In the genomic region with DNA sequence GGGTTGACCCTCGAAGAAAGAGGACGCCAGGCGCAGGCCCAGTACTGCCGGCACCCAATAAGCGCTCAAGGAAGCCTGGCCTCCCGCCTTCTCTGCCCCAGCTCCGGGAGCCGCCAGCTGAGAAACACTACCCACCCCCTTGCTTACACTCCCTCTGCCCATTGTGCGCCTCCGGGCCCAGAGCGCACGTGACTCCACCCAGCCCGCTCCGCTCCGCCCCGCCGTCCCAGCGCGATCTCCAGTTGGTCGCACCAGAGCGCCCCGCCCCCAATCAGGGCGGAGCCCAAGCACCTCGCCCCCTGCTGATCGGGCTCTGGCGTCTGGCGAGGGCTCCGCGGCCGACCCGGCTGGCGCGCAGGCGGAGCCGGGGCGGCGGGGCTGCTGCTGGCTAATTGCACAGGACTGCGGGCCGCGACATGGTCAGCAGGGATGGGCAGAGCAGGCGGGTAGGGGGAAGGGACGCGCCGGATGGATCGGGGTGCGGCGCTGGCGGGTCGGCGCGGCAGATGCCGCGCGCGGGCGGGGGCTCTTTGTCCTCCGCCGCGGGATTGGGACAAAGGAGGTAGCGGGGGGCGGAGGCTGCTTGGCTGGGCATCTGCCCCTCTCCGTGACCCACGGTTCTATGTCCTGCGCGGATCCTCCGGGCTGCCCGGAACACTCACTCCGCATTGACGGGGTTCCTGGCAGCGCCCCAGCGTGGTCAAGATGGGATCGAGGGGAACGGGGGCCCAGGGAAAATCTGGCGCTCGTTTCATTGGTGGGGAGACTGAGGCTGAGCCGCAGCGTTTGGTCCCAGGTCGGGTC, we compare ENCODE assay signal across 7 mouse cellular contexts. TPM values are rescaled to one million over a fixed set of nuclear protein-coding genes. Genes with fewer than 3 reads are reported as not detected.
DNase-seq lines count a peak whose midpoint lies in the region; ATAC-seq and TF ChIP-seq lines count a peak whose summit lies in the region.

A gene (minus strand): TSS at position 129 of the 804 bp plus-strand sequence.

- peak within 1 kb of the TSS; percentile 84 for H3K4me3 ChIP-seq in embryonic facial prominence, embryonic 10.5 days
- H3K4me3 ChIP-seq in intestine, postnatal 0 days (ENCODE audit: low read depth, low read length) = peak within 1 kb of the TSS; percentile 80
- H3K4me3 ChIP-seq in midbrain, embryonic 12.5 days = peak within 1 kb of the TSS; percentile 84
- H3K4me3 ChIP-seq in small intestine, adult 2 months (ENCODE audit: low read depth, low read length) = peak within 1 kb of the TSS; percentile 86

- no peaks in the 10 kb centered on the region for H3K9me3 ChIP-seq in embryonic facial prominence, embryonic 10.5 days
- no peaks in the 10 kb centered on the region for H3K9me3 ChIP-seq in intestine, postnatal 0 days (ENCODE audit: control insufficient read depth)
- no peaks in the 10 kb centered on the region for H3K9me3 ChIP-seq in midbrain, embryonic 12.5 days

- no peaks in the 10 kb centered on the region for H3K27me3 ChIP-seq in embryonic facial prominence, embryonic 10.5 days (replicated peaks; ENCODE audit: low read depth, poor library complexity, severe bottlenecking)
- no peaks in the 10 kb centered on the region for H3K27me3 ChIP-seq in intestine, postnatal 0 days (replicated peaks; ENCODE audit: control insufficient read depth, insufficient read depth, low read length)
- H3K27me3 ChIP-seq in midbrain, embryonic 12.5 days = no peaks in the 10 kb centered on the region
- no peaks in the 10 kb centered on the region for H3K27me3 ChIP-seq in small intestine, adult 2 months (ENCODE audit: control insufficient read depth, insufficient read depth, low read length)

- DNase-seq in adrenal gland, postnatal 10 days = peak; percentile 99
- peak; percentile 100 for DNase-seq in embryonic facial prominence, embryonic 10.5 days (ENCODE audit: low spot score)
- peak; percentile 69 for DNase-seq in gonadal fat pad, adult 2 months (ENCODE audit: low read depth)
- peak; percentile 99 for DNase-seq in left cerebral cortex, postnatal 4 days

- H3K4me1 ChIP-seq in embryonic facial prominence, embryonic 10.5 days = peaks cover 64% of the 10 kb centered on the region
- H3K4me1 ChIP-seq in intestine, postnatal 0 days (replicated peaks; ENCODE audit: control insufficient read depth, insufficient read depth, low read length) = peaks cover 12% of the 10 kb centered on the region
- H3K4me1 ChIP-seq in midbrain, embryonic 12.5 days = peaks cover 58% of the 10 kb centered on the region
- peaks cover 25% of the 10 kb centered on the region for H3K4me1 ChIP-seq in small intestine, adult 2 months (ENCODE audit: control insufficient read depth, insufficient read depth, insufficient read length, low read length)

- H3K36me3 ChIP-seq in embryonic facial prominence, embryonic 10.5 days (replicated peaks) = peaks cover 31% of the 10 kb centered on the region
- H3K36me3 ChIP-seq in intestine, postnatal 0 days (ENCODE audit: control insufficient read depth, insufficient read depth) = no peaks in the 10 kb centered on the region
- 0 out of 2 replicates have a peak, but pooled peaks cover 3% of the 10 kb centered on the region for H3K36me3 ChIP-seq in midbrain, embryonic 12.5 days
- H3K36me3 ChIP-seq in small intestine, adult 2 months (ENCODE audit: control insufficient read depth, insufficient read depth, low read length) = no peaks in the 10 kb centered on the region

- TF ChIP-seq CTCF in intestine, postnatal 0 days (IDR thresholded peaks at IDR 0.05; ENCODE audit: low read depth) = peak; percentile 69
- no peak for TF ChIP-seq CTCF in small intestine, adult 2 months (IDR thresholded peaks at IDR 0.05; ENCODE audit: extremely low read depth, insufficient read length, insufficient replicate concordance, low read depth, low read length)

- peak within 1 kb of the TSS; percentile 93 for H3K4me2 ChIP-seq in intestine, postnatal 0 days (replicated peaks; ENCODE audit: low read depth)
- H3K4me2 ChIP-seq in midbrain, embryonic 12.5 days (replicated peaks) = peak within 1 kb of the TSS; percentile 87

- intact Hi-C loops in left cerebral cortex, postnatal 4 days (cut with DNase I) = no loop called here

- peak within 1 kb of the TSS; percentile 70 for H3K9ac ChIP-seq in intestine, postnatal 0 days (ENCODE audit: low read depth, low read length)
- H3K9ac ChIP-seq in midbrain, embryonic 12.5 days (replicated peaks) = peak within 1 kb of the TSS; percentile 88

- under 1% methylated on average over 77 of the region's 78 CpGs for WGBS in embryonic facial prominence, embryonic 10.5 days
- under 1% methylated on average over 76 of the region's 78 CpGs for WGBS in intestine, postnatal 0 days
- under 1% methylated on average over 75 of the region's 78 CpGs for WGBS in midbrain, embryonic 12.5 days
- under 1% methylated on average over 75 of the region's 78 CpGs for WGBS in small intestine, adult 2 months

- TF ChIP-seq POLR2A in small intestine, adult 2 months (IDR thresholded peaks at IDR 0.05; ENCODE audit: low read depth, low read length) = peak; percentile 62; the same call in 1 of the 2 replicates

- ATAC-seq in intestine, postnatal 0 days = peak; percentile 94
- peak; percentile 97 for ATAC-seq in midbrain, embryonic 12.5 days (ENCODE audit: low FRiP score, low read depth)

- H3K27ac ChIP-seq in embryonic facial prominence, embryonic 10.5 days (replicated peaks) = peak within 1 kb of the TSS; percentile 99
- peak within 1 kb of the TSS; percentile 76 for H3K27ac ChIP-seq in intestine, postnatal 0 days (ENCODE audit: low read depth, low read length)
- H3K27ac ChIP-seq in midbrain, embryonic 12.5 days (replicated peaks) = peak within 1 kb of the TSS; percentile 99
- H3K27ac ChIP-seq in small intestine, adult 2 months (ENCODE audit: insufficient read depth, low read depth, low read length) = peak within 1 kb of the TSS; percentile 27; the same call in 1 of the 2 replicates

RNA-seq across cellular contexts. Expression of the gene that starts here (rescaled TPM):
- 10 to 100 TPM; 47.5 to 51.3 TPM for total RNA-seq in adrenal gland, postnatal 10 days (2021)
- 97.3 and 115 TPM in 2 replicates for polyA plus RNA-seq in embryonic facial prominence, embryonic 10.5 days (2016; fragmentation: Nextera tagmentation; extraction: Ambion mirVana)
- 276 and 297 TPM in 2 replicates for polyA plus RNA-seq in gonadal fat pad, adult 2 months (2012; rRNA removed)
- 168 and 175 TPM in 2 replicates for polyA plus RNA-seq in intestine, postnatal 0 days (2015; fragmentation: Nextera tagmentation; extraction: Ambion mirVana)
- 10 to 100 TPM; 12.1 to 13.8 TPM for total RNA-seq in left cerebral cortex, postnatal 4 days (2021)
- 39.5 and 42.4 TPM in 2 replicates for polyA plus RNA-seq in midbrain, embryonic 12.5 days (2016; fragmentation: Nextera tagmentation; extraction: Ambion mirVana)
- 245 and 497 TPM in 2 replicates for polyA plus RNA-seq in small intestine, adult 2 months (2012; rRNA removed)

Comparison
In these comparisons a context has a peak if more than half of its experiments do, and no peak if none do; other contexts are left out.
1. Peak in every context shown above with its lines: DNase-seq, ATAC-seq, H3K4me3 ChIP-seq and H3K27ac ChIP-seq.
2. H3K27ac ChIP-seq: peak in every context shown above with its lines; median percentile 99 in embryonic facial prominence, embryonic 10.5 days; 99 in midbrain, embryonic 12.5 days; 76 in intestine, postnatal 0 days; 27 in small intestine, adult 2 months.